Mouse (Mus musculus) right cerebral cortex, adult 18-20 months (tissue): ENCODE results near the gene Plscr1.

Source experiments
- DNase-seq: peaks from one replicate; pipeline ENCODE4 v3.0.0; 2022; ENCODE audit warnings: mixed read lengths

Plscr1 gene

DNA sequence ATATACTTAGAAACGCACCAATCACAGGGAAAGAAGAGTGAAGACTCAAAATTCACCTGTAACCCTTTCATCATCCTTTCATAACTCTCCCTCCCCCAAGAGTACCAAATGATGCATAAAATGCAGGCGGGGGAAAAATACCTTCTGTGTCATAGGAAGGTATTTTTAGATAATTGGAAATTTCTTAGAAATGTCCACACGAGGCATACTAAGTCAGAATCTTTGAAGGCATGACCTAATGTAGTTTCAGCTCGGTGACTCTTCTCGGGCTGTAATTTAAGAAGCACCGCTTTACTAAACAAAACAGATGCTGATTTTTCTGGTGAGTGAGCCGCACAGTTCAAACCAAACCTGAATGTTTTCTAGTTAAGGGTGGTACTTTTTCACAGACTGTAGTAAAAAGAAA lies at the start of gene Plscr1:
Plscr1 (plus strand) TSS at position 304 of the 406 bp plus-strand sequence.
- DNase-seq: no peak

DNA sequence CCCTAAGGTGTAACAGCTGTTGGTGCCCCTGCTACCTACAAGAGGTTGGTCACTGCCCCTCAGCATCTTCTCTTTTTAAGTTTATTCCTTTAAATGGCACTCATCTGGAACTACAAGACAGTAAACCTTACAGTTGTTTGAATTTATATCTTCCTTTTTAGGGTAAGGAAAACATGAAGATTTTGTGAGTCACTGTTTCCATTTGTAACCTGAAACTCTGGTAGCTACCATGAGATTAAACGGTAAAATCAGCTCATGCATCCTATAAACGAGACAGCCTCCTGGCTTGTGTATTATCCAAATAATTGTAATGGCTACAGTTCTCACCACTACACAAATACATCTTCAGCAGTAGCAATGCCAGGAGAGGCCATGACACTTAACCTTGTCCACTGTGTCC lies 45.2 kb upstream of the Plscr1 start:
- DNase-seq: no peak

DNA sequence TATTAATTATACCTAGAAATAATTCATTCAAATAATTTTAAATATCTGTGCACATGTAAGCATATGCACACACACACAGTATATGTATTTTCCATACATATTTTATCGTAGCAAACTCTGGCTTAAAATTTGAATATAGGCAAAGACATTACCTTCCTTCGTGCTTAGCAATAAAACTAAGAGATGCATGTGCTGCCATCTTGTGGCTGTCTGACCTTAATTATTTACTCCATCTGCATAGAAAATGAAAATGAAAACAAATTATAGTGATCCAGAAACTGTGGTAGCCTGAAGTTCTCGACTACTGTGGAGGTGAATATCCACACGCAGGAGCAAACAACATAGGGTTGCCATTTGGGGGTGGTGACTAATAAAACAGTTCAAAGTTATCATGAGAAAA lies 42.2 kb upstream of the Plscr1 start:
- peak; percentile 33 for DNase-seq

DNA sequence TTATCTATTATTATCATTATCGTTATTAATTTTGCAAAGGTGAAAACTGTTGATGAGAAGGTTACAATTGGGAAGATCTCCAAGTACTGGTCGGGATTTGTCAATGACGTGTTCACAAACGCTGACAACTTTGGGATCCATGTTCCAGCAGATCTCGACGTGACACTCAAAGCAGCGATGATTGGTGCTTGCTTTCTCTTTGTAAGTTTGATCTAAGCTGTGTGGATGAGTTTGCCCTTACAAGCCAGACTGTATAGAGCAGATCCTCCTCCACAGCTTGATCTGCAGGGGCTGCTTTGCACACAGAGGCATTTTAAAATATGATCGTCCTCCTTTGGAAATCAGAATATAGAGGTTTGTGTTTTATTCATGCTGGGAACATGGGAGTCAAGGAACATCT lies 41.8 kb upstream of the Plscr1 start:
- DNase-seq: no peak

DNA sequence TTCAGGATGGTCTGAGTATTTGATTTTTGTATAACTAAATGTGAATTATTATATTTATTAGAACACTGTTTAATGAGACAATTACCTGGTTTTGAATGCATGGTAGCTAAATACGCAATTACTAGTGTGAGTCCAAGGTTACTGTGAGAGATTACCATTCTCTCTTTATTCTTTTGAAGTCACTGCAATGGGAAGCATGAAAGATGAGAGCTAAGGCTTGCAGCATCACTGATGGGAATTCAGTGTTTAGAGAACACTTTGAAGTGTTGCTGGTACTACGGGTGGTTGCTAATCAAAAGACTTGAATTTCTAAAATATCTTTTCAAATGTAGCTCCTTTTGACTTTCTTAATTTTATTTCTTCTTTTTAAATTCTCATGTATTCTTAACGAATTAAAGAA lies 39.7 kb upstream of the Plscr1 start:
- no peak for DNase-seq

DNA sequence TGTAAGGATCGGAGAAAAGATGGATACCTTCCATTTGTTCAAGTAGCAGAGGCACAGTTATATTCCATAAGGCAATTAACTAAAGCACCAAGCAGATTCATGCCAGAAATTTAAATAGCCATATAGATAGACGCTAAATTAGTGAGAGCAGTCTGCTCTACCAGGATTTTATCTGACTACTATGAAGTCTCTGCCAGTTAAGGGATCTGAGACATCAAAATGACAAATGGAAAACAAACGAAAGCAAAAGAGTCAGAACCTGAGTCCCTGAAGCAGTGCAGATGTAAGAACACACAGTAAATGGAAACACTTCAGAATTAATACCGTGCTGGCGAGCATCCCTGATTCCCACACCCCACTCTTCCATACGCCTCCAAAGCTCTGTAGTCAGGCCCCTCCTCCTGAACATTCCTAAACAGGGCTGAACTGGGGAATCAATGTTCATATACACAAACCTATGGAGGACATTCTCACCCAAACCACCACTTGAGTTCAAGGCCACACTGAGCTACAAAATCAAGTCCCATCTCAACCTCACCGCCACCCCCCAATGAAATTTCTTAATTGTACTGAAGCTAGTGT lies 39.1 kb upstream of the Plscr1 start:
- no peak for DNase-seq

DNA sequence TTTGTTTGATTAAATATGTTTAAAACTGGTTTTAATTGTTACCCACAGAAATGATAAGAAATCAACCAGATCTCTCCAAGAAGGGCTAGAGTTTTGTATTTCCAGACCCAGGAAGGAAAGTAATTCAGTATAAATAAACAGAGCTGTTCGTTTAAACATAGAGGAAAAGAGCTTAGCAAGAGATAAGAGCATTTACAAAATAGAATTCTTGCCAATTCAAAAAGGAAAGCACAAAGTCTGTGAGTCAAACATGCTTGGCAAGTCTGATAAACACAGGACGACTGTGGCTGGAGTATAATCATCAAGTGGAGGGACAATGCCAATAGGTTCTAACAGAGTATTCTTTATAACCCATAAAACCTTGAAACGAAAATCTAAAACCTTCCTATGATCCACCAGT lies 38.5 kb upstream of the Plscr1 start:
- no peak for DNase-seq

DNA sequence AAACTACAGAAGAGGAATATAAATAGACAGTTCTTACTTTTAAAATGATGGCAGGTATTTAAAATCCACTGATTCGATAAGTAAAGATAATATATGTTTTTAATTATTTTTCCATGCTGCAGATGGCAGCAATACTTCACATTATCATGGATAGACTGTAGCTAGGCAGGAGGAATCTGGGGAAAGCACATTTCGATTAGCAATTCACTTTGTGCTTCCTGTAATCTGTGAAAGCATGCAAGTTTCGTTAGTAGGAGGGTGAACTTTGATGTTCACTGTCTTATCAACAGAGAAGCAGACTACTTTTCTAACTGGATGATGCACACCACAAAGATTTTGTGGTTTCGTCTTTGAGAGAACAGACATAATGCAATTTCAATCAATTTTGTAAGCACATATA lies 32.1 kb upstream of the Plscr1 start:
- DNase-seq: no peak

DNA sequence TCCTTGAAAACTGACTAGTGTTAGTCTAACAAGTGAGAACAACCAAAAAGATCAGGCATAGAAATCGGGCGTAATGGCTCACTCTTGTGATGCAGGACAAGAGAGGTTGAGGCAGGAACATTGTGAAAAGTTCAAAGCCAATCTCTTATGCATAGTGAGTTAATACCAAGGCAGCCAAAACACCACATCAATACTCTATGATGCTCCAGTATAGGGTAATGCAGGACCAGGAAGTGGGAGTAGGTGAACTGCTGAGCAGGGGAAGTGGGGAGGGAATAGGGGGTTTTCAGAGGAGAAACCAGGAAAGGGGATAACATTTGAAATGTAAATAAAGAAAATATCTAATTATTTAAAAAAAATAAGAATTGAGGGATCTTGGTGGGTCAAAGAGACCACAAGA lies 31.7 kb upstream of the Plscr1 start:
- no peak for DNase-seq

DNA sequence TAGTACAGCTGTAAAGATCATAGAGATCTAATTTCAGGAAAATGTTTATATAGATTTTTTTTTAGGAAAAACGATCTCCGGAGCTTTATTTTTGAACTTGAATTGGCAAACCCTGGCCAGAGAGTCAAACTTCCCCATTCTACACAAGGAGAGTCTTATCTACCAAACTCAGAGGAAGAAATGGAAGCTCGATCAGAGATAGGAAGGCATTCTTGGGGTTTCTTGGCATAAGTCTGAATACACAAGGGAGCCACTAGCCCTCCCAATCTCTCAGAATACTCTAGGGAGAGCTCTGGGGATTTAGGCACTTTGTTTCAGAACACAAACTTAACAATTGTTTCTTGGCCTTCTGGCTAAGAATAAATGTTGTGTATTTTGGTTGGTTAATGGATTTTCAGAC lies 29.4 kb upstream of the Plscr1 start:
- no peak for DNase-seq

DNA sequence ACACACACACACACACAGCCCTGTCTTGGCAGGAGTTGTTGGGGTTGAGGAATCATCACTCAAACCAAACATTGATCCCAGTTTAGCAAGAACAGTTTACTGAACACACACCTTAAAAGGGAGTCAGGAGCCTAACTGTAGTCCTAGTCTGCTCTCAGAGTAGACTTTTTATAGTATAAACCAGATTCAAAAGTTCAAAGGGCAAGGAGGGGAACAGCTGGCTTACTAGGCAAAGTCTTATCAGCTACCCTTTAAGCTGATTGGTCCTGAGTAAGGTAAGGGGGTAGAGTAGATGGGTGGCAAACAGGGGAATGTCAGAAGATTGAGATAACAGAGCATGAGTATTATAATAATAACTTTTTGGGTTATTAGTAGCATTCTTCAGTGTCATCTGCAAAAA lies 28.1 kb upstream of the Plscr1 start:
- no peak for DNase-seq

DNA sequence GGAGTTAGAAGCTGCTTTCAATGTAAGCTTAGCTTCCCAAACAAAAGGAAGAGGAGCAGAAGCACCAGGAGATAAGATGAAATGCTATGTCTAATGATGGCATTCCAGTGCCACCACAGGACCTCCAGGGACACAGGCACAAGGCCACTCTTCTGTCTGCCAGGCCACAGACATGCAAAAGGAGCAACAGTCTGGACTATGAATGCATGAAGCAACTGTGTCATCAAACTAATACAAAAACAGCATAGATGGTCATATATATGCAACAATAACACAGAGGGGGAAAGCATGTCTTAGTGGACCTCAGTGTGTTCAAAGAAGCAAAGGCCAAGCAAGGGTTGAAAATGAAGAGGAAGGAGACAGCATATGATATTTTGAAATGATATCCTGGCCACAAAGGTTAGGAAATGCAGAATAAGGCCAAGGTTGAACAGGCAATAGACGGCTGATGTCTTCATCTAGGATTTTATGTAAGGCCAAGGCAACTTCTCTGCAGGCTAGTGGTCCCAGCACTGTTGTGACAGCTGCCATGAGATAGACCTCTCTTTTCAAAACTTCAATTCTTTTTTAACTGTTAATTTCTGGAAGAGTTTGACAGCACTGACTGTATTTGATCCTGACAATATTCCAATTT lies 24.8 kb upstream of the Plscr1 start:
- no peak for DNase-seq

DNA sequence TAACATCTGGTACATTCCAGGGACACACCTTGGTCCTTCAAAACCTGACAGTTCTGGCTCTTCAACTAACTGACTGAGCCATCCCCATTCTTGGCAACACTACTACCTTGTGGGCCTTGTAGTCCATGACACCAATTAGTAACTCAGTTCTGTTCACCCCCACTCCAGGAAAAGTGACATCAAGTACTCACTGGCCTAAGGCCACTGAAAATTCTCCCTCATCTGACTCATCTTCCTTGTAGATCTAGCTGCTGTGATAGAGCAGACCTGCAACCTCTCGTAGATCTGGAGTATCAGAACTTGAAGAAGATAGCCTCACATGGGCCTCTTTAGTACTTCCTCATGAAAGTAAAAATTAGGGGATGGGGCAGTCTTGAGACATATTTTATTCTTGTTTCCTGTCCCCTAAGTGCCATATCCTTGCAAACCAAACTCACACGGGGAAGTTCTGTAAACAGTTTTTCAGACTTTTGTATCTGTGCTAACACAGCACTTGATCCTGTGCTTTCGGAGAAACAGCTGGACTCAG lies 23.4 kb upstream of the Plscr1 start:
- no peak for DNase-seq

DNA sequence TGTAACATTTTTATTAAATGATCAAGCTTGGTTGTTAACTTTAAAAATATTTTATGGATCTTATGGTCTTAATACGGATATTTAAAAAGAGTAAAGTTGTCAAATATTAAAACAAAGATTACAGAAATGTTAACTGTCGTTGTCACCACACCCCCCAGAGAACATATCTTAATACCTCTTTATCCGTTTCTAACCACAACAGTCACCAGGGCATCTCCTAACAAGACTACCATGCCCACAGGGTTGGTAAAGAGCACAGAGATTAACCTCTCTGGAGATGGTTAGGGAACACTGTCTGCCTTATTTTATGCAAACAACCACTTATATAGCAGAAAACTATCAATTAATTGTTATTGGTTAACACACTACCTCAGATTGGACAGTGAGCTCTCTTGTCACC lies 22.8 kb upstream of the Plscr1 start:
- DNase-seq: no peak

DNA sequence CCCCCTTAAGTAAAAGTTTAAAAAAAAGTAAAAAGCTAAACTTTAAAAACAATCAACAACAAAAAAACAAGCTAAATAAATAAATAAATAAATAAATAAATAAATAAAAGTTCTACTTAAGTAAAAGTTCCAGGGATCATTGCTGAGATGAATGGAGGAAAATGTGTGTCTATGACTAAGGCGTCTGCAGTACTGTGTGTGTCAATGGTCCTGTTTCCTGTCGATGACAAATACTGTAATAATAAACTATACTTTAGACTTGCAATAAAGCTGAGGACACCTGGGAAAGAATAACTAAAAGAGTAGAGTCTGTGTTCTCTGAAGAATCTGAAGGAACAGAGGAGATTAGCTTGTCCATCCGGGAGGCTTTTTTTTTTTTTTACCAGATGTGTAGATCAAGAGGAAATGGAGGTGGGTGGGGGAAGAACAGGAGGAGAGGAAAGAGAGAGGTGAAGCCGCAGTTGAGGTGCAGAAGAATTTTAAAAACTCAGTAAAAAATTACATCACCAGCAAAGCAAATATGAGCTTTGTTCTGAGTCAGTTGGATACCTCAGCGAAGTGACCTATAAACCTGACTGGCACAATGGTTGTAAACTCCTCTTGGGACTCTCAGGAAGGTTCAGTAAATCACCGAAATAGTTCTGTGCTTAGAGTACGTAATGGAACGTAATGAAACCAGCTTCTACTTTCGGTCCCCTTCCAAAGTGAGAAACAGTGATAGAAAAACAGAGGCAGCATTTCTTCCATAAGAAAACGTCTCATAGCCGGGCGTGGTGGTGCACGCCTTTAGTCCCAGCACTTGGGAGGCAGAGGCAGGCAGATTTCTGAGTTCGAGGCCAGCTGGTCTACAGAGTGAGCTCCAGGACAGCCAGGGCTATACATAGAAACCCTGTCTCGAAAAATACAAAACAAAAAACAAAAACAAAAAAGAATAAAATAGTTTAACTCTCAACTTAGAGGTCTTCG lies 20.4 kb upstream of the Plscr1 start:
- DNase-seq: no peak

DNA sequence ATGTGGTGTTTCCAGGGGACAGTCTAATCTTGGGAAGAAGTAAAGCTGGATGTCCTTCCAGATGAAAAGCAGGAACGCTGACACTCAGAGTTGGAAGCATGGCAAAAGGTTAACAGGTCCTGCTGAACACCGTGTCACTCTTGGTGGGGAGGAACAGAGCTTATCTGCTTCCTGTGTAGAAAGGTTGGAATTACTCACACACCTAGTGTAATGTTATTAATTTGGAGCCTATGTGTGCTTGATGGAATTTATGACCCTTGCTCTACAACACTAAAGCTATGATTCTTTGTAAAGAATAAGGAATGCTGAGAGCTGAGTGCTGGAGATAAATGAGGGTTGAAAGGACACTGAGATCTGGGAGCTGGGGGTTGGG lies 19.7 kb upstream of the Plscr1 start:
- DNase-seq: no peak

DNA sequence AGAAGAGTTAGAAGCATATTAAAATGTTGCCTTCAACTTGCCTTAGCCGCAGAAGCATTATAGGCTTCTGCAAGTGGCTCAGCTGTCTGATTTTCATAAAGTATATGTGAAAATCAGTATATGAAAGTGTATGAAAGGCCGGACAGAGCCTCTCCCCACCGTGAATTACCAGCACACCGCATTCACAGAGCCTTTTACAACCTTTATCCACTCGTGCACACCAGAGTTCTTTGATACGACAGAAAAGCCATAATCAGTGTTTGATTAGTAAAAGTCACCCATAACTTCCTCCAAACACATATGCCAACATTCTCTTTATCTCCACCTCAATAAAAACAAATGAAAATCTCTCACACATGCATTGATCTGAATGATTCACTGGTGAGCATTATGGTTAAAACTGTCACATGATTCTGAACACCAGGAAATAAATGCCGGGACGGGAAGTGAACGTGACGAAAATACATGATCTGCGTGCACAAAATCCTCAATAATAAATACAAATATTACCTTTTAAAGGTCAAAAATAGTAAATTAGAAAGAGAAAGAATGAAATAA lies 14.6 kb upstream of the Plscr1 start:
- no peak for DNase-seq

DNA sequence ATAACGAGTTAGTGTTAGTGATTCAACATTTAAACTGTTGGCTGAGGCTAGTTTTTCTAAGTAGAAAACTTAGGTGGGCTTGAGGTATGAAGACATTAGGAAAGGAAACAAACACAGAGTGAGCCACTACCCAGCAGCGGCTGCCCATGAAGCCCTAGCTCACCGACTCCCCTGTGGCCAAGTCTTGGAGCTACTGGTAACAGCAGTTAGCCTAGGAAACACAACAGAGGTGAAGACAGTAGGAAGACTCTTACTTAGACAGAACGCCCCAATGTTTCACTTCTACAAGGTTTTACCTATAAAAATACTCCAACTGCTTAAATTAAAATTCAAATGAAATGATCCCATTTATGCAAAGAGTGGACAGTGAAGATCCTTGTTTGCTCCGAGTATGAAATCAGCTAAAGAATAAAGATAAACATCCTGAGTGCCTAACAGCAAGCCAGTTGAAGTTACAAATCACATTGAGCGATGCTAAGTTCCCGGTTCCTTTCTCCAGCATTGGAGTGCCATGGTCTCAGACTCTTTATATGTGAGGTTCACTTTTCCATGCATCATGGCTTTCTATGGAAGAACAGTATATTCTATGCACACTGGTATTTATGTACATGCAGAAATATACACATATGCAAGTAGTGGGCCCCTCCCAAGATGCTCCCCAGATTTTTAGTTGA lies 640 bp upstream of the Plscr1 start:
- DNase-seq: no peak

DNA sequence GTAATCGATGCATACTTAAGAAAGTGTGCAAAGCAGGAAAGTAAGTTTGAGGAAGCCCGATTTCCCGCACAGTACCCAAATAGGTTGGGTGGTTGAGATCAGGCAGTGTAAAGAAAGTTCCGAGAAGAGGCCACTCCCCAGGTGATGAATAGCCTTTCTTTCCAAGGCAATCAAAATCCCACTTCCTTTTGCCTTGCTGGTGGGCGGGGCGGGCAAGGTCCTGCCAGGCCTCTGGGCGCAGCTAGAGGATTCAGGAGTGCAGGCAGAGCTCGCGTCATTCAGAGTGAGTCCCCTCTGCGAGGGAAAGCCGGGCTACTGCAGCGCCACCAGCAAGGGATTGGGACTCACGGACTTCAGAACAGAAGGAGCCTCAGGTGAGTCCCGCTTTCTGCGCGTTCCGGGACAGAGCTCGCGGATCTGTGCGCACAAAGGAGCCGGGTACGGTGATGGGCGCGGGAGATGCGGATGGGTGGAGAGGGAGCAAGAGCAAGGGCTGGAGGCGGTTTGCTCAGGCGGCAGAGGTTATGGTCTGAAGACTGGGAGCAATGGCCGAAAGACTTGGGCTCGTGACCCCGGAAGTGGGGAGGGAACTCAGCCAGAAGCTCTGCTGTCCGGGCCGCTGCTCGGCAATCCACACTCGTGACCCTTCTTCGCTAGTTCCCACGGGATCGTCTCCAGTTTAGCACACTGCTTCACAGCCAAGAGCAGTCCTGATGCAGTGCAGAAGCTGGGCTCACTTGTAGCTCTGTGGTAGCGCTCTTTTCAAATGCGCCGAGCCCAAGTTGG lies 630 bp downstream of the Plscr1 start:
- peak; percentile 26 for DNase-seq

DNA sequence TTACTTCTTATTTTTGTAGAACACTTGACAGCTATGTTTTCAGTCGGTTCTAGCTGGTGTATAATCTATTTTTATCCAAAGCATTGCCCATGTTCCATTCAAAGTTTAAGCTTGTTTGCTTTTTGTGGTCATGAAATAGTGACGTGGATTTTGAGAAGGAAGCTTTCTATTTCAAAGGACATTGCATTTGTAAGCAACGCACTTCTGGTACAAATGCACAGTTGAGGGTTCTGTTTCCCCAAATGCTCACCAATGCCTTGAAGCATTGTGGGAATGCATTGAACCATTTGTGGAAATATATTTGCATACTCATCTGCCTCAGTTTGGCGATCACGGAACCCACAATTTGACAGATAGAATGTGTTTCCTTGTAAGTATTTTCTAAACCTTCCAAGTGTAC lies 3.2 kb downstream of the Plscr1 start:
- DNase-seq: no peak

DNA sequence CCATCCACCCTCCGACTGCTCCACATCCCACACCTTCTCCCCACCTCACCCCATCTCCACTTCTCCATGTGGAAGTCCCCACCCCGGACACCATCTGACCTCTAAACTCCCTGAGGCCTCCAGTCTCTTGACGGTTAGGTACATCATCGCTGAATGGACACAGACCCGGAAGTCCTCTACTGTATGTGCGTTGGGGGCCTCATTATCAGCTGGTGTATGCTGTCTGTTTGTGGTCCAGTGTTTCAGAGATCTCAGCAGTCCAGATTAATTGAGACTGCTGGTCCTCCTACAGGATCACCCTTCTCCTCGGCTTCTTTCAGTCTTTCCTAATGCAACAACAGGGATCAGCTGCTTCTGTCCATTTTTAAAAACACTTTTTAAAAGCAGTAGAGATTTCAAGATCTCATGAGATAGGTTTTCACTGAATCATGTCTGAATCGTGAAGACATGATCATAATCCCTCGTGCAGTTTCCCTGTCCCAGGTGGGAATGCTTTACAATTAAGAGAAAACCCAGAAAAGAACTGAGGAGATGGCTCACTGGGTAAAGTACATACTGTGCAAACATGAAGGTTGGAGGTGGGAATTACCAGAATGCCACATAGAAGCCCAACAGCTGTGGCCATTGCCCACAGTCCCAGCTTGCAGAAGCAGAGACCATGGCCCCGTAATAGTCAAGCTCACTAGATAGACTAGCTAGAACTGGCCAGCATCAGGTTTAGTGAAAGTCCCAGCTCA lies 4.2 kb downstream of the Plscr1 start:
- no peak for DNase-seq
